Mouse (Mus musculus) limb, embryonic 11.5 days (tissue): ENCODE measurements around the gene Rnf26. TPM values are rescaled to one million over a fixed set of nuclear protein-coding genes. Genes with fewer than 3 reads are reported as not detected.
"Not testable (repeated sequence)": the region's sequence is repeated elsewhere in the genome, so short reads cannot be mapped to it uniquely, and the experiment has no call there.

Experiments used
- ATAC-seq: fragments of 200-750 bp; cut with Nextera tagmentation; 2 replicates; pipeline ENCODE4 v1.8.0; 2017; ENCODE audit warnings: low read depth; ENCODE audit not compliant: insufficient number of reproducible peaks, low FRiP score, low TSS enrichment
- DNase-seq: peaks from one replicate; pipeline ENCODE4 v3.0.0-alpha.2; 2015; ENCODE audit warnings: low spot score
- H3K27ac ChIP-seq: fragments of 300-500 bp; sonication (generic); replicated peaks from 2 replicates; pipeline ENCODE4 v1.5.1; 2014; ENCODE audit warnings: low read depth, mild to moderate bottlenecking, low read length
- H3K27me3 ChIP-seq: fragments of 300-500 bp; sonication (generic); 2 replicates; pipeline ENCODE4 v1.6.1; 2014; ENCODE audit warnings: mild to moderate bottlenecking, low read length, mixed read lengths; ENCODE audit not compliant: control insufficient read depth, insufficient read depth
- H3K36me3 ChIP-seq: fragments of 300-500 bp; sonication (generic); 2 replicates; pipeline ENCODE4 v1.6.1; 2014; ENCODE audit warnings: mild to moderate bottlenecking, low read length, moderate library complexity, mixed read lengths; ENCODE audit not compliant: control insufficient read depth, insufficient read depth
- H3K4me1 ChIP-seq: fragments of 300-500 bp; sonication (generic); 2 replicates; pipeline ENCODE4 v1.6.1; 2014; ENCODE audit warnings: low read length, mixed read lengths; ENCODE audit not compliant: control insufficient read depth, insufficient read depth
- H3K4me2 ChIP-seq: fragments of 300-500 bp; sonication (generic); 2 replicates; pipeline ENCODE4 v1.6.1; 2014; ENCODE audit warnings: low read depth, mild to moderate bottlenecking, moderate library complexity; ENCODE audit not compliant: severe bottlenecking
- H3K4me3 ChIP-seq: fragments of 300-500 bp; sonication (generic); 2 replicates; pipeline ENCODE4 v1.5.1; 2014; ENCODE audit warnings: low read depth, low read length
- H3K9ac ChIP-seq: fragments of 300-500 bp; sonication (generic); 2 replicates; pipeline ENCODE4 v1.6.1; 2014; ENCODE audit warnings: mild to moderate bottlenecking, low read length
- H3K9me3 ChIP-seq: fragments of 300-500 bp; sonication (generic); 2 replicates; pipeline ENCODE4 v1.6.1; 2016; ENCODE audit warnings: low read length; ENCODE audit not compliant: control insufficient read depth
- WGBS: fragments of 180-500 bp; shearing (Covaris S2); extraction: QIAGEN DNeasy Blood & Tissue Kit; methylation state at CpG from one replicate; pipeline ENCODE4 v1.1.7; 2014; 5-methylcytosine and 5-hydroxymethylcytosine counted together
- polyA plus RNA-seq: library from polyadenylated mRNA; unstranded; fragments of >200 nt; fragmentation: Nextera tagmentation; extraction: Ambion mirVana; gene quantifications from 2 replicates; pipeline ENCODE4 v1.2.1, GENCODE M21; 2014

The Rnf26 gene
- polyA plus RNA-seq, 1 experiment from 2014 or later = 77.3 TPM

- Histone ChIP-seq H3K36me3 (no peaks in the 10 kb centered on the region), H3K27me3 (no peaks in the 10 kb centered on the region), H3K9me3 (no peaks in the 10 kb centered on the region), H3K4me2 (no peak overlapping the region), H3K27ac (no peak overlapping the region), H3K4me1 (no peaks in the 10 kb centered on the region), H3K4me3 (no peak overlapping the region), H3K9ac (no peak overlapping the region)
- DNase-seq = peak; percentile 63
- ATAC-seq = no peak
- WGBS = 49% methylated on average over 5 of the region's 5 CpGs
These were observed 5.7 kb upstream of the Rnf26 start for GRCm38 (mm10) chr9:44119011-44119410.

GRCm38 (mm10) chr9:44116182-44116581 lies 2.9 kb upstream of the Rnf26 start:
- Histone ChIP-seq H3K9me3 (no peaks in the 10 kb centered on the region), H3K36me3 (no peaks in the 10 kb centered on the region), H3K4me2 (no peak overlapping the region), H3K4me1 (no peaks in the 10 kb centered on the region), H3K9ac (no peak overlapping the region), H3K27me3 (no peaks in the 10 kb centered on the region), H3K4me3 (no peak overlapping the region), H3K27ac (no peak overlapping the region)
- WGBS = 85% methylated on average over 4 of the region's 4 CpGs
- ATAC-seq (no peak), DNase-seq (no peak)

- DNase-seq = no peak
- no peak overlapping the region for H3K4me3 ChIP-seq
- 92% methylated on average over 9 of the region's 9 CpGs for WGBS
- peaks cover under 1% of the 10 kb centered on the region for H3K4me1 ChIP-seq
- no peak overlapping the region for H3K9ac ChIP-seq
- no peak for ATAC-seq
- H3K27me3 ChIP-seq = no peaks in the 10 kb centered on the region
- no peaks in the 10 kb centered on the region for H3K36me3 ChIP-seq
- H3K9me3 ChIP-seq = no peaks in the 10 kb centered on the region
- no peak overlapping the region for H3K4me2 ChIP-seq
- H3K27ac ChIP-seq = no peak overlapping the region
These were observed 2.3 kb upstream of the Rnf26 start for GRCm38 (mm10) chr9:44115599-44115998.

- Histone ChIP-seq H3K4me2 (no peak overlapping the region), H3K36me3 (no peaks in the 10 kb centered on the region; the same call in 1 of the 2 replicates), H3K9me3 (no peaks in the 10 kb centered on the region), H3K27ac (no peak overlapping the region), H3K4me1 (peaks cover 12% of the 10 kb centered on the region), H3K9ac (no peak overlapping the region), H3K4me3 (no peak overlapping the region), H3K27me3 (no peaks in the 10 kb centered on the region)
- ATAC-seq = no peak
- no peak for DNase-seq
- 83% methylated on average over 2 of the region's 2 CpGs for WGBS
These were observed 1.1 kb upstream of the Rnf26 start for GRCm38 (mm10) chr9:44114453-44114852.

GRCm38 (mm10) chr9:44111909-44112308 lies 1.4 kb downstream of the Rnf26 start:
- not testable (repeated sequence) for H3K36me3 ChIP-seq, H3K27me3 ChIP-seq, H3K9me3 ChIP-seq, DNase-seq, H3K27ac ChIP-seq, H3K9ac ChIP-seq, ATAC-seq
- WGBS = 77% methylated on average over 10 of the region's 12 CpGs
- Histone ChIP-seq H3K4me3 (peak overlapping the region; percentile 68; the same call in 1 of the 2 replicates), H3K4me2 (peak overlapping the region; percentile 47), H3K4me1 (peaks cover 32% of the 10 kb centered on the region)

- WGBS = 19% methylated on average over 9 of the region's 9 CpGs
- 0 out of 2 replicates have a peak overlapping the region, but pooled peaks have one; percentile 30 for H3K27ac ChIP-seq
- H3K4me1 ChIP-seq = peaks cover 33% of the 10 kb centered on the region
- DNase-seq (peak; percentile 86), ATAC-seq (no peak)
- H3K27me3 ChIP-seq = no peaks in the 10 kb centered on the region
- no peaks in the 10 kb centered on the region for H3K9me3 ChIP-seq
- H3K4me3 ChIP-seq = peak overlapping the region; percentile 8; the same call in 1 of the 2 replicates
- H3K9ac ChIP-seq = 0 out of 2 replicates have a peak overlapping the region, but pooled peaks have one; percentile 30
- peak overlapping the region; percentile 29; the same call in 1 of the 2 replicates for H3K4me2 ChIP-seq
- H3K36me3 ChIP-seq = peaks cover 8% of the 10 kb centered on the region; the same call in 1 of the 2 replicates
These were observed 3.8 kb downstream of the Rnf26 start for GRCm38 (mm10) chr9:44109360-44110095.

GRCm38 (mm10) chr9:44108269-44109055 lies 4.9 kb downstream of the Rnf26 start:
- Histone ChIP-seq H3K4me1 (peaks cover 33% of the 10 kb centered on the region), H3K27me3 (no peaks in the 10 kb centered on the region), H3K9me3 (no peaks in the 10 kb centered on the region), H3K27ac (no peak overlapping the region), H3K4me2 (peak overlapping the region; percentile 15), H3K9ac (peak overlapping the region; percentile 30; the same call in 1 of the 2 replicates), H3K4me3 (no peak overlapping the region), H3K36me3 (peaks cover 10% of the 10 kb centered on the region; the same call in 1 of the 2 replicates)
- ATAC-seq (no peak), DNase-seq (no peak)
- WGBS = 84% methylated on average over 31 of the region's 31 CpGs

GRCm38 (mm10) chr9:44107557-44108179 lies 5.6 kb downstream of the Rnf26 start:
- H3K9me3 ChIP-seq = no peaks in the 10 kb centered on the region
- H3K36me3 ChIP-seq = peaks cover 10% of the 10 kb centered on the region; the same call in 1 of the 2 replicates
- no peak overlapping the region for H3K27ac ChIP-seq
- 42% methylated on average over 25 of the region's 25 CpGs for WGBS
- H3K4me1 ChIP-seq = peaks cover 33% of the 10 kb centered on the region
- peak; percentile 62 for DNase-seq
- H3K4me2 ChIP-seq = peak overlapping the region; percentile 18
- no peak for ATAC-seq
- H3K9ac ChIP-seq = no peak overlapping the region
- no peak overlapping the region for H3K4me3 ChIP-seq
- no peaks in the 10 kb centered on the region for H3K27me3 ChIP-seq
